Mouse (Mus musculus) limb, embryonic 12.5 days (tissue): ENCODE measurements around the gene Gm10644. TPM values are rescaled to one million over a fixed set of nuclear protein-coding genes. Genes with fewer than 3 reads are reported as not detected.

Source experiments
- ATAC-seq: fragments of 200-750 bp; cut with Nextera tagmentation; 2 replicates; pipeline ENCODE4 v1.8.0; 2017; ENCODE audit warnings: low read depth, moderate TSS enrichment; ENCODE audit not compliant: insufficient number of reproducible peaks, insufficient read depth, low FRiP score, low TSS enrichment
- H3K27ac ChIP-seq: fragments of 300-500 bp; sonication (generic); 2 replicates; pipeline ENCODE4 v1.5.1; 2016; ENCODE audit warnings: mild to moderate bottlenecking, moderate library complexity
- H3K27me3 ChIP-seq: fragments of 300-500 bp; sonication (generic); 2 replicates; pipeline ENCODE4 v1.6.1; 2016; ENCODE audit warnings: mild to moderate bottlenecking, moderate library complexity
- H3K36me3 ChIP-seq: fragments of 300-500 bp; sonication (generic); 2 replicates; pipeline ENCODE4 v1.6.1; 2016; ENCODE audit warnings: mild to moderate bottlenecking, moderate library complexity
- H3K4me1 ChIP-seq: fragments of 300-500 bp; sonication (generic); replicated peaks from 2 replicates; pipeline ENCODE4 v1.6.1; 2016
- H3K4me2 ChIP-seq: fragments of 300-500 bp; sonication (generic); 2 replicates; pipeline ENCODE4 v1.6.1; 2016; ENCODE audit warnings: mild to moderate bottlenecking, moderate library complexity
- H3K4me3 ChIP-seq: fragments of 300-500 bp; sonication (generic); replicated peaks from 2 replicates; pipeline ENCODE4 v1.5.1; 2016; ENCODE audit warnings: mild to moderate bottlenecking
- H3K9ac ChIP-seq: fragments of 300-500 bp; sonication (generic); replicated peaks from 2 replicates; pipeline ENCODE4 v1.6.1; 2016; ENCODE audit warnings: mild to moderate bottlenecking, moderate library complexity
- H3K9me3 ChIP-seq: fragments of 300-500 bp; sonication (generic); 2 replicates; pipeline ENCODE4 v1.6.1; 2016; ENCODE audit warnings: mild to moderate bottlenecking, moderate library complexity
- WGBS: fragments of 180-500 bp; shearing (Covaris S2); methylation state at CpG from one replicate; pipeline ENCODE4 v1.1.7; 2016; 5-methylcytosine and 5-hydroxymethylcytosine counted together
- polyA plus RNA-seq: library from polyadenylated mRNA; unstranded; fragments of >200 nt; fragmentation: Nextera tagmentation; extraction: Ambion mirVana; gene quantifications from 2 replicates; pipeline ENCODE4 v1.2.1, GENCODE M21; 2016

Gm10644 gene
- polyA plus RNA-seq, result 0.40 and 0.63 TPM in 2 replicates

GRCm38 (mm10) chr8:83955106-83955957 lies at the start of gene Gm10644, which contains the start of gene Asf1b:
Gene Gm10644 (minus strand): TSS chr8:83955205.
Gene Asf1b (plus strand): TSS chr8:83955507.
- Histone ChIP-seq H3K9ac (peak within 1 kb of the TSS; percentile 66), H3K4me1 (peaks cover 18% of the 10 kb centered on the region), H3K4me2 (peak within 1 kb of the TSS; percentile 73), H3K27ac (no peak within 1 kb of the TSS), H3K9me3 (no peaks in the 10 kb centered on the region), H3K27me3 (no peaks in the 10 kb centered on the region), H3K4me3 (peak within 1 kb of the TSS; percentile 59), H3K36me3 (no peaks in the 10 kb centered on the region)
- peak; percentile 100 for ATAC-seq
- WGBS, result under 1% methylated on average over 75 of the region's 75 CpGs

GRCm38 (mm10) chr8:84004533-84005201 lies 49.7 kb upstream of the Gm10644 start:
- peak overlapping the region; percentile 56 for H3K4me3 ChIP-seq
- 1% methylated on average over 30 of the region's 30 CpGs for WGBS
- H3K4me2 ChIP-seq, result peak overlapping the region; percentile 83
- H3K4me1 ChIP-seq, result peaks cover 32% of the 10 kb centered on the region
- peak overlapping the region; percentile 87 for H3K27ac ChIP-seq
- H3K27me3 ChIP-seq, result peaks cover 17% of the 10 kb centered on the region
- peak overlapping the region; percentile 68 for H3K9ac ChIP-seq
- H3K36me3 ChIP-seq, result peaks cover 17% of the 10 kb centered on the region
- peak; percentile 75 for ATAC-seq
- H3K9me3 ChIP-seq, result no peaks in the 10 kb centered on the region

GRCm38 (mm10) chr8:84003612-84004246 lies 48.7 kb upstream of the Gm10644 start:
- peak overlapping the region; percentile 56 for H3K4me3 ChIP-seq
- peaks cover 21% of the 10 kb centered on the region for H3K27me3 ChIP-seq
- ATAC-seq, result no peak
- 72% methylated on average over 6 of the region's 6 CpGs for WGBS
- no peaks in the 10 kb centered on the region for H3K9me3 ChIP-seq
- H3K36me3 ChIP-seq, result peaks cover 23% of the 10 kb centered on the region
- peak overlapping the region; percentile 83 for H3K4me2 ChIP-seq
- peaks cover 41% of the 10 kb centered on the region for H3K4me1 ChIP-seq
- H3K9ac ChIP-seq, result peak overlapping the region; percentile 68
- peak overlapping the region; percentile 87 for H3K27ac ChIP-seq

- no peak overlapping the region; the same call in 1 of the 2 replicates for H3K9ac ChIP-seq
- H3K9me3 ChIP-seq, result no peaks in the 10 kb centered on the region
- H3K4me1 ChIP-seq, result peaks cover 43% of the 10 kb centered on the region
- no peak for ATAC-seq
- H3K27me3 ChIP-seq, result peaks cover 21% of the 10 kb centered on the region
- no peak overlapping the region for H3K4me3 ChIP-seq
- H3K36me3 ChIP-seq, result peaks cover 23% of the 10 kb centered on the region
- H3K4me2 ChIP-seq, result no peak overlapping the region
- WGBS, result 68% methylated on average over 12 of the region's 12 CpGs
- no peak overlapping the region for H3K27ac ChIP-seq
Measured at GRCm38 (mm10) chr8:84002957-84003611, 48.1 kb upstream of the Gm10644 start.

- 27% methylated on average over 59 of the region's 61 CpGs for WGBS
- ATAC-seq, result no peak
- peaks cover 43% of the 10 kb centered on the region for H3K4me1 ChIP-seq
- peak within 1 kb of the TSS; percentile 15 for H3K4me3 ChIP-seq
- H3K27me3 ChIP-seq, result peaks cover 21% of the 10 kb centered on the region
- H3K27ac ChIP-seq, result no peak within 1 kb of the TSS
- peak within 1 kb of the TSS; percentile 53 for H3K9ac ChIP-seq
- H3K4me2 ChIP-seq, result peak within 1 kb of the TSS; percentile 47
- peaks cover 23% of the 10 kb centered on the region for H3K36me3 ChIP-seq
- H3K9me3 ChIP-seq, result no peaks in the 10 kb centered on the region
Measured at GRCm38 (mm10) chr8:84001281-84002000, 46.4 kb upstream of the Gm10644 start, which contains the start of gene 1700067K01Rik. Gene 1700067K01Rik (plus strand): TSS chr8:84001502.

GRCm38 (mm10) chr8:83999825-84000224 lies 44.8 kb upstream of the Gm10644 start:
- H3K4me1 ChIP-seq, result peaks cover 50% of the 10 kb centered on the region
- no peak overlapping the region for H3K27ac ChIP-seq
- 88% methylated on average over 2 of the region's 2 CpGs for WGBS
- peaks cover 27% of the 10 kb centered on the region for H3K36me3 ChIP-seq
- H3K9ac ChIP-seq, result no peak overlapping the region
- H3K27me3 ChIP-seq, result peaks cover 21% of the 10 kb centered on the region
- H3K4me2 ChIP-seq, result peak overlapping the region; percentile 87
- peak overlapping the region; percentile 84 for H3K4me3 ChIP-seq
- ATAC-seq, result no peak
- H3K9me3 ChIP-seq, result no peaks in the 10 kb centered on the region

GRCm38 (mm10) chr8:83999057-83999705 lies 44.2 kb upstream of the Gm10644 start:
- ATAC-seq, result no peak
- Histone ChIP-seq H3K27me3 (peaks cover 21% of the 10 kb centered on the region), H3K36me3 (peaks cover 34% of the 10 kb centered on the region), H3K27ac (no peak overlapping the region), H3K4me3 (peak overlapping the region; percentile 84), H3K4me1 (peaks cover 47% of the 10 kb centered on the region), H3K4me2 (peak overlapping the region; percentile 87), H3K9me3 (no peaks in the 10 kb centered on the region), H3K9ac (peak overlapping the region; percentile 75)
- 64% methylated on average over 16 of the region's 16 CpGs for whole genome bisulfite sequencing

- Histone ChIP-seq H3K27me3 (peaks cover 21% of the 10 kb centered on the region), H3K36me3 (peaks cover 35% of the 10 kb centered on the region), H3K4me3 (peak overlapping the region; percentile 84), H3K4me2 (peak overlapping the region; percentile 87), H3K4me1 (peaks cover 41% of the 10 kb centered on the region), H3K27ac (peak overlapping the region; percentile 91), H3K9me3 (no peaks in the 10 kb centered on the region), H3K9ac (peak overlapping the region; percentile 75)
- ATAC-seq, result no peak
- under 1% methylated on average over 66 of the region's 92 CpGs for WGBS
Measured at GRCm38 (mm10) chr8:83998231-83999056, 43.4 kb upstream of the Gm10644 start.

- H3K27me3 ChIP-seq, result peaks cover 21% of the 10 kb centered on the region
- peak within 1 kb of the TSS; percentile 99 for H3K27ac ChIP-seq
- H3K9ac ChIP-seq, result peak within 1 kb of the TSS; percentile 91
- H3K4me3 ChIP-seq, result peak within 1 kb of the TSS; percentile 84
- no peaks in the 10 kb centered on the region for H3K9me3 ChIP-seq
- H3K36me3 ChIP-seq, result peaks cover 39% of the 10 kb centered on the region
- H3K4me1 ChIP-seq, result peaks cover 37% of the 10 kb centered on the region
- WGBS, result under 1% methylated on average over 46 of the region's 112 CpGs
- H3K4me2 ChIP-seq, result peak within 1 kb of the TSS; percentile 87
- no peak for ATAC-seq
Measured at GRCm38 (mm10) chr8:83997511-83998141, 42.6 kb upstream of the Gm10644 start, which contains the start of gene Samd1. Gene Samd1 (plus strand): TSS chr8:83997672.
